Mouse (Mus musculus): ENCODE measurements at regions not wholly inside any gene's neighbourhood (a gene's known extent, or its start where the extent isn't known, plus 50 kb on each side); places are given as distances from the start of the nearest gene placed in this dataset.

DNA sequence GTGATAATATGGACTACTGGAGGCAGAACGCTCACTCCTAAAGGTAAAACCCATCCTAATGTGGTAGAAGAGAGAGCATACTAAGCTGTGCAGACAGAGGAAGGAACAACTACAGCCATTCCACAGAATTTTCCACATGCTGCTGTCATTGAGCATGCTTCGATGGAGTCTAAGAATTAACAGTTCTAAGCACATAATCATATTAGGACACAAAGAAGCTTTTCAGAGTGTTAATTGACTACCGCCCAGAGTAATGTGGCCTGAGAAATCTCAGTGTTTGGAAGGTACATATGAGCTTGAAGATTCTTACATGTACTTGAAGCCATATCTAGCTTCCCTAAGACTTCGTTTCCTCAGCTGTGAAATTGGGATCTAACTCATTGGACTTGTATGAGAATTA is 508.3 kb upstream of the Dmac1 start:
- H3K36me3 ChIP-seq (ENCODE audit: control insufficient read depth, insufficient read depth, low read length), result no peaks in the 10 kb centered on the region
- no peak overlapping the region for H3K9ac ChIP-seq (ENCODE audit: low read depth, low read length)
- H3K9me3 ChIP-seq (ENCODE audit: control insufficient read depth, low read length), result no peaks in the 10 kb centered on the region
- no peaks in the 10 kb centered on the region for H3K27me3 ChIP-seq (ENCODE audit: control insufficient read depth, insufficient read depth, low read length)
- WGBS, result 83% methylated on average over 4 of the region's 4 CpGs
- no peak for DNase-seq (ENCODE audit: low spot score)
- no peak overlapping the region for H3K4me3 ChIP-seq (ENCODE audit: low read depth, low read length)
- H3K27ac ChIP-seq (ENCODE audit: low read depth, low read length), result no peak overlapping the region
- no peak overlapping the region for H3K4me2 ChIP-seq (replicated peaks; ENCODE audit: low read depth, low read length)
- no peaks in the 10 kb centered on the region for H3K4me1 ChIP-seq (replicated peaks; ENCODE audit: control insufficient read depth, insufficient read depth, low read length)
- no peak for ATAC-seq (ENCODE audit: low FRiP score)

DNA sequence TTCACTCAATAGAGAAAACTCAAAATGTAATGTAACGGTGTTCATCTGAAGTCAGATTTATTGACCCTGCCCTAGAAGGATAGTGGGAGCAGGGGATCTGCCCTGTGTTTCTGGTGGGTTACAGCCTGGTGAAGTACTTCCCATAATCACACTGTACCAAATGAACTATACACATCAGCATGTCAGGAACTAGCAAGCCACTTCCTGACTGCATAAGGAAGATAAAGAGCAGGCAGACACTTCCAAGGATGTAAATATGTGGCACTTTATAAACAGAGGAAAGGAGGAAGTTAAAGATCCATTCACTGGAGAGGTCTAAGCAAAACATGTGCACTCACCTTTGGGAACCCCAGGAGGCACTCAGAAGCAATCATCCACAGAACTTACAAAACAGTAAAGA is 501.4 kb upstream of the Dmac1 start:
- WGBS, result 98% methylated on average over 1 of the region's 1 CpGs
- no peak overlapping the region for H3K9ac ChIP-seq (ENCODE audit: low read depth, low read length)
- no peak for ATAC-seq (ENCODE audit: low FRiP score)
- DNase-seq (ENCODE audit: low spot score), result no peak
- no peaks in the 10 kb centered on the region for H3K4me1 ChIP-seq (replicated peaks; ENCODE audit: control insufficient read depth, insufficient read depth, low read length)
- no peak overlapping the region for H3K4me2 ChIP-seq (replicated peaks; ENCODE audit: low read depth, low read length)
- H3K4me3 ChIP-seq (ENCODE audit: low read depth, low read length), result no peak overlapping the region
- H3K27me3 ChIP-seq (ENCODE audit: control insufficient read depth, insufficient read depth, low read length), result no peaks in the 10 kb centered on the region
- H3K9me3 ChIP-seq (ENCODE audit: control insufficient read depth, low read length), result no peaks in the 10 kb centered on the region
- H3K27ac ChIP-seq (ENCODE audit: low read depth, low read length), result no peak overlapping the region
- H3K36me3 ChIP-seq (ENCODE audit: control insufficient read depth, insufficient read depth, low read length), result no peaks in the 10 kb centered on the region

DNA sequence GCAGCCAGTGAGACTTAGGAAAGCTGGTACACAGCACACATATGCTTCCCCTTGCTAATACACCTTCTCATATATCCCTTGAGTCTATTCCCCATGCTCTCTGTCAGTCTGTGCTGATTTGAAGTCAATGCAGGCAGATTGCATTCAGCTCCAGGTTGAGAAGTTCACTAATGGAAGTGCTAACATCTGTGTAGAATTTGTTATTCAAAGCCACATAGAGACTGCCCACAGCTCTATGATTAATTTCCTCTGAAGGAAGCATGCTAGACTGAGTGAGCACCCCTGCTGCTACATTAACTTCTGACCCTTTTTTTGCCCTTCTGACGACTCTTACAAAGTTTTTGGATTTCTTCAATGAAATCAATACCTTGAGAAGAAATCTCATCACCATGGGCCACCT is 486.0 kb upstream of the Dmac1 start:
- no peaks in the 10 kb centered on the region for H3K27me3 ChIP-seq (ENCODE audit: control insufficient read depth, insufficient read depth, low read length)
- ATAC-seq (ENCODE audit: low FRiP score) (peak; percentile 47; the same call in 1 of the 2 replicates), DNase-seq (ENCODE audit: low spot score) (peak; percentile 17)
- H3K27ac ChIP-seq (ENCODE audit: low read depth, low read length), result no peak overlapping the region
- H3K9ac ChIP-seq (ENCODE audit: low read depth, low read length), result no peak overlapping the region
- no peaks in the 10 kb centered on the region for H3K36me3 ChIP-seq (ENCODE audit: control insufficient read depth, insufficient read depth, low read length)
- H3K4me2 ChIP-seq (replicated peaks; ENCODE audit: low read depth, low read length), result no peak overlapping the region
- H3K4me3 ChIP-seq (ENCODE audit: low read depth, low read length), result no peak overlapping the region
- H3K4me1 ChIP-seq (replicated peaks; ENCODE audit: control insufficient read depth, insufficient read depth, low read length), result no peaks in the 10 kb centered on the region
- H3K9me3 ChIP-seq (ENCODE audit: control insufficient read depth, low read length), result no peaks in the 10 kb centered on the region
- 27% methylated on average over 1 of the region's 1 CpGs for WGBS

DNA sequence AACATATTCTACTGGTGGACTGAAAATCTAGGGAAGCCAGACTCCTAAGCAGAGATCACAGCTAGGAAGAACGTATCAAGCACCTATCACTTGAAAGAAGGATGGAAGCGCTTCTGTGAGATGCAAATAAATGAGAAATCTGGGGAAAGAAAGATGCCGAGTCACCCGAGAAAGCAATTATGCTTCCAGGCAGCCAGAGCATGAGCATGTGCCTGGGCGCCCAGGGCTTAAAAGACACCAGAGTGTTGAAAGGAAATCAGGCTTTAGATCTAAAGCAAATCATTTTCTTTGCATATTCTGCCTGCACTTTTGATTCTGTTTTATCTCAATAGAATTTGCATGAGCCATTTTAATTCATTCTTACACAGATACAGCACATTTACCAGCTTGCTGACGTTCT is 466.5 kb upstream of the Dmac1 start:
- WGBS, result 71% methylated on average over 6 of the region's 6 CpGs
- DNase-seq (ENCODE audit: low spot score) (no peak), ATAC-seq (ENCODE audit: low FRiP score) (no peak)
- no peaks in the 10 kb centered on the region for H3K9me3 ChIP-seq (ENCODE audit: control insufficient read depth, low read length)
- H3K4me1 ChIP-seq (replicated peaks; ENCODE audit: control insufficient read depth, insufficient read depth, low read length), result no peaks in the 10 kb centered on the region
- H3K4me2 ChIP-seq (replicated peaks; ENCODE audit: low read depth, low read length), result no peak overlapping the region
- H3K27me3 ChIP-seq (ENCODE audit: control insufficient read depth, insufficient read depth, low read length), result no peaks in the 10 kb centered on the region
- H3K4me3 ChIP-seq (ENCODE audit: low read depth, low read length), result no peak overlapping the region
- no peaks in the 10 kb centered on the region for H3K36me3 ChIP-seq (ENCODE audit: control insufficient read depth, insufficient read depth, low read length)
- H3K27ac ChIP-seq (ENCODE audit: low read depth, low read length), result no peak overlapping the region
- H3K9ac ChIP-seq (ENCODE audit: low read depth, low read length), result no peak overlapping the region

DNA sequence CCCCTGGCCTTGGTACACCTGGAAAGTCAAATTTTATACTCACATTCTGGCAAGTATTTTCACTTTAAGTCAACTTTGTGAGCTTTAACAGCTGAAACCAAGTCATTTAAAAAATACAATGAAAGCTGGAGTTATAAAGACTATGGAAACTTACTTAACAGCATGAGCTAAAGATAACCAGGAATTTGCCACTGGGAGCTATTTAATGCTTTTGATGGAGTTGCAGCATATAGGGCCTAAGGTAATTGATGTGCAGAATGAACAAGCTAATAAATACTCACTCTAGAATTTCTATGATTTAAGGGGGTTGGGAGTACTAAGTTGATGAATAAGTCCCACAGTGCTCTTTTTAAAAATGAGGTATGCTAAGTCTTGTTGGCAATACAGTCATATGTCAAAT is 463.5 kb upstream of the Dmac1 start:
- no peak for DNase-seq (ENCODE audit: low spot score)
- H3K4me1 ChIP-seq (replicated peaks; ENCODE audit: control insufficient read depth, insufficient read depth, low read length), result no peaks in the 10 kb centered on the region
- H3K27ac ChIP-seq (ENCODE audit: low read depth, low read length), result no peak overlapping the region
- H3K36me3 ChIP-seq (ENCODE audit: control insufficient read depth, insufficient read depth, low read length), result no peaks in the 10 kb centered on the region
- no peaks in the 10 kb centered on the region for H3K27me3 ChIP-seq (ENCODE audit: control insufficient read depth, insufficient read depth, low read length)
- no peak overlapping the region for H3K9ac ChIP-seq (ENCODE audit: low read depth, low read length)
- H3K4me3 ChIP-seq (ENCODE audit: low read depth, low read length), result no peak overlapping the region
- ATAC-seq (ENCODE audit: low FRiP score), result no peak
- H3K9me3 ChIP-seq (ENCODE audit: control insufficient read depth, low read length), result no peaks in the 10 kb centered on the region
- H3K4me2 ChIP-seq (replicated peaks; ENCODE audit: low read depth, low read length), result no peak overlapping the region

DNA sequence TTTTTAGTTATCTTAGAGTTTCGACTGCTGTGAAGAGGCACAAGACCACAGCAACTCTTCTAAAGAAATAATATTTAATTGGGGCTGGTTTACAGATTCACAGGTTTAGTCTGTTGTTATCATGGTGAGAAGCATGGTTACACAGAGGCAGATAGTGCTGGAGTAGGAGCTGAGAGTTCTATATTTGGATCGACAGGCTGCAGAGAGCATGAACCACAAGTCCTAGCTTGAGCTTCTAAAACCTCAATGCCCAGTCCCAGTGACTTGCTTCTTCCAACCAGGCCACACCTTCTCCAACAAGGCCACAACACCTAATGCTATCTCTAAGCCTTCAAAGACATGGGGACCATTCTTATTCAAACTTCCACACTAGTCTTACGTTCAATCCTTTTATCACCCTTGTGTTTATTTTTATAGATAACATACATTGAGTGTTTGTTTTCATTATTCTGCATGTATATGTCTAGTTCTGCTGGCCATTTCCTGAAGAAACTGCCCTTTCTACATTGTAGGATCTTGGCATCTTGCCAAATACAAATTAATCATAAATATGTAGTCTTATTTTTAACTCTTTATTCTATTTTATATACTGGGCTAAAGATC is 452.8 kb upstream of the Dmac1 start:
- Histone ChIP-seq H3K9ac (ENCODE audit: low read depth, low read length) (no peak overlapping the region), H3K27ac (ENCODE audit: low read depth, low read length) (no peak overlapping the region), H3K9me3 (ENCODE audit: control insufficient read depth, low read length) (no peaks in the 10 kb centered on the region), H3K36me3 (ENCODE audit: control insufficient read depth, insufficient read depth, low read length) (no peaks in the 10 kb centered on the region), H3K4me1 (replicated peaks; ENCODE audit: control insufficient read depth, insufficient read depth, low read length) (no peaks in the 10 kb centered on the region), H3K4me3 (ENCODE audit: low read depth, low read length) (no peak overlapping the region), H3K4me2 (replicated peaks; ENCODE audit: low read depth, low read length) (no peak overlapping the region), H3K27me3 (ENCODE audit: control insufficient read depth, insufficient read depth, low read length) (no peaks in the 10 kb centered on the region)
- WGBS, result 87% methylated on average over 3 of the region's 3 CpGs
- no peak for DNase-seq (ENCODE audit: low spot score)
- ATAC-seq (ENCODE audit: low FRiP score), result no peak

DNA sequence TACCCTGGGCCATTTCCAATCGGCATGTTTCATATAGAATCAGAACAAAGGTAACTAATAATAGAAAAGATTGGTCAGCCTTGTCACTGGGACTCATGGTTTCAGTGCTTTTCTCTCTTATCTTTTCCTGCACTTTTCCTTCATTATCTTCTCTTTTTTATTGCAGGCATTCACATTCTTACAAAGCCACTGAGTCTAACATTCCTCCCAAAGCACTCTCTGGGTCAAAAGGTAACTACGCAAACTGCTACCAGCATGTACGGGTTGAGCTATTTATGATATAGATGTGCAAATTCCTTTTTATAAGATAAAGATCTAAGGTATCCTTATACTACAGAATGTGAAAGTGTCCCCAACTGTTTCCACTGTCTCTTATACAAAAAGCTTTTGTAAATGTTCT is 436.5 kb upstream of the Dmac1 start:
- H3K27ac ChIP-seq (ENCODE audit: low read depth, low read length), result no peak overlapping the region
- no peak overlapping the region for H3K9ac ChIP-seq (ENCODE audit: low read depth, low read length)
- H3K4me1 ChIP-seq (replicated peaks; ENCODE audit: control insufficient read depth, insufficient read depth, low read length), result no peaks in the 10 kb centered on the region
- DNase-seq (ENCODE audit: low spot score) (no peak), ATAC-seq (ENCODE audit: low FRiP score) (no peak)
- WGBS, result 94% methylated on average over 3 of the region's 3 CpGs
- no peak overlapping the region for H3K4me3 ChIP-seq (ENCODE audit: low read depth, low read length)
- no peaks in the 10 kb centered on the region for H3K27me3 ChIP-seq (ENCODE audit: control insufficient read depth, insufficient read depth, low read length)
- H3K4me2 ChIP-seq (replicated peaks; ENCODE audit: low read depth, low read length), result no peak overlapping the region
- no peaks in the 10 kb centered on the region for H3K9me3 ChIP-seq (ENCODE audit: control insufficient read depth, low read length)
- no peaks in the 10 kb centered on the region for H3K36me3 ChIP-seq (ENCODE audit: control insufficient read depth, insufficient read depth, low read length)

DNA sequence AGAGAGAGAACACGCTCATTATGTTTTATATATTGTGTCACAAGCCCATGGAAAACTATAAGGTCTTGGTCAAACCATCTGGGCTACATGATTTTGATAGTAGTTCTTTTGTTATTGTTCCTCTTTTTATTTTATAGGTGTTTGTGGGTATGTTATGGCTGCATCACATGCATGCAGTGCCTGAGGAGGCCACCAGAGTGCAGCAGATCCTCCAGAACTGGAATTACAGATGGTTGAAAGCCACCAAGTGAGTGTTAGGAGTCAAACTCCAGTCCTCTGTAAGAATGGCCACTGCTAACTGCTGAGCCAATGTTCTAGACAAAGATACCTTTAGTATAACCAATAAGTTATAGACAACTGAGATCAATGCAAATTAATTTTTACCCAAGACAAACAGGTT is 435.9 kb upstream of the Dmac1 start:
- Histone ChIP-seq H3K36me3 (ENCODE audit: control insufficient read depth, insufficient read depth, low read length) (no peaks in the 10 kb centered on the region), H3K9ac (ENCODE audit: low read depth, low read length) (no peak overlapping the region), H3K4me3 (ENCODE audit: low read depth, low read length) (no peak overlapping the region), H3K27me3 (ENCODE audit: control insufficient read depth, insufficient read depth, low read length) (no peaks in the 10 kb centered on the region), H3K4me2 (replicated peaks; ENCODE audit: low read depth, low read length) (no peak overlapping the region), H3K27ac (ENCODE audit: low read depth, low read length) (no peak overlapping the region), H3K4me1 (replicated peaks; ENCODE audit: control insufficient read depth, insufficient read depth, low read length) (no peaks in the 10 kb centered on the region), H3K9me3 (ENCODE audit: control insufficient read depth, low read length) (no peaks in the 10 kb centered on the region)
- 76% methylated on average over 1 of the region's 1 CpGs for WGBS
- ATAC-seq (ENCODE audit: low FRiP score) (no peak), DNase-seq (ENCODE audit: low spot score) (peak; percentile 13)

DNA sequence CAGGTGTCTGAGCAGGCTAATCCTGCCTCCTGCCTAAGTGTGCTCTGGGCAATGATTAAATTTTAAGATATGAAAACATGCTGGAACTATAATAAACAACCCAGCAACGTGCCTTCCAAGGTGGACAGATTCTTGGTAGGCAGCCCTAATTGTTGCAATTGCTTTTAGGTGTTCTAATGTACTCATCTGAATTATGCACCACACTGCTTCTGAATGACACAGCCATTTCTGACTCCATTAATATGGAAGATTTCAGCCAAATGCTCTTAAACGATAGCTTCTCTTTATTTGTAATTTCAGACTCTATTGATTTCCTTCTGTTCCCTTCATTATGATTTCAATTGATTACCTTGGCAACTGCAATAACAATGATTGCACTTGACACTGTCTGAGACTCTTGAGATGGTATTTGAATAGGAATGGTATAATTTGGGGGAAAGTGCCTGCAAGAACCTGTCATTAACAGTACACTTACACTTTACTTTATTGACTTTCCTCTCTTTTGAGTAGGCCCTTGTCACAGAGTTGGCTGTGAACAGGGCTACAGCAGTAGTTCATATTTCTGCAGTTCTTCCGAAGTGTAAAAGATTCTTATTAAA is 422.8 kb upstream of the Dmac1 start:
- Histone ChIP-seq H3K4me3 (ENCODE audit: low read depth, low read length) (no peak overlapping the region), H3K36me3 (ENCODE audit: control insufficient read depth, insufficient read depth, low read length) (no peaks in the 10 kb centered on the region), H3K27me3 (ENCODE audit: control insufficient read depth, insufficient read depth, low read length) (no peaks in the 10 kb centered on the region), H3K4me2 (replicated peaks; ENCODE audit: low read depth, low read length) (no peak overlapping the region), H3K4me1 (replicated peaks; ENCODE audit: control insufficient read depth, insufficient read depth, low read length) (no peaks in the 10 kb centered on the region), H3K9me3 (ENCODE audit: control insufficient read depth, low read length) (no peaks in the 10 kb centered on the region), H3K27ac (ENCODE audit: low read depth, low read length) (no peak overlapping the region), H3K9ac (ENCODE audit: low read depth, low read length) (no peak overlapping the region)
- 74% methylated on average over 3 of the region's 3 CpGs for WGBS
- ATAC-seq (ENCODE audit: low FRiP score) (no peak), DNase-seq (ENCODE audit: low spot score) (no peak)
